13 mouse cellular contexts compared by ENCODE assay signal in genomic region chr2:164429881-164430615, GRCm38 (mm10). TPM values are rescaled to one million over a fixed set of nuclear protein-coding genes. Genes with fewer than 3 reads are reported as not detected.
DNase-seq lines count a peak whose midpoint lies in the region; ATAC-seq and TF ChIP-seq lines count a peak whose summit lies in the region.
"Had no signal": no experiment of that assay in that cellular context is flagged by ENCODE, and none has a peak within 500 bp of the region (broad histone marks: within the 10 kb centered on the region; RNA-seq: fewer than 3 reads in every experiment).

No protein-coding gene starts in this region.

- peaks cover 66% of the 10 kb centered on the region for H3K4me1 ChIP-seq in kidney, embryonic 15.5 days
- H3K4me1 ChIP-seq in E14TG2a.4 (replicated peaks; ENCODE audit: low read depth, low read length) = peaks cover 96% of the 10 kb centered on the region
- peaks cover 70% of the 10 kb centered on the region for H3K4me1 ChIP-seq in embryonic facial prominence, embryonic 10.5 days
- peaks cover 48% of the 10 kb centered on the region for H3K4me1 ChIP-seq in limb, embryonic 13.5 days
- H3K4me1 ChIP-seq in hindbrain, embryonic 14.5 days (replicated peaks; ENCODE audit: control insufficient read depth, insufficient read depth, low read length) = no peaks in the 10 kb centered on the region
- H3K4me1 ChIP-seq in thymus, adult 2 months (replicated peaks; ENCODE audit: control insufficient read depth, insufficient read depth, low read length) = 0 out of 2 replicates have a peak, but pooled peaks cover 2% of the 10 kb centered on the region

- peaks cover 44% of the 10 kb centered on the region for H3K36me3 ChIP-seq in kidney, embryonic 15.5 days
- H3K36me3 ChIP-seq in E14TG2a.4 (ENCODE audit: insufficient read depth, low read length) = peaks cover 33% of the 10 kb centered on the region
- H3K36me3 ChIP-seq in embryonic facial prominence, embryonic 10.5 days (replicated peaks) = peaks cover 22% of the 10 kb centered on the region
- H3K36me3 ChIP-seq in limb, embryonic 13.5 days = peaks cover 43% of the 10 kb centered on the region
- no peaks in the 10 kb centered on the region for H3K36me3 ChIP-seq in hindbrain, embryonic 14.5 days (replicated peaks; ENCODE audit: control insufficient read depth, insufficient read depth)
- no peaks in the 10 kb centered on the region for H3K36me3 ChIP-seq in thymus, adult 2 months (ENCODE audit: control insufficient read depth, insufficient read depth, low read length)

- WGBS in kidney, embryonic 15.5 days = 53% methylated on average over 15 of the region's 15 CpGs
- 45% methylated on average over 15 of the region's 15 CpGs for WGBS in embryonic facial prominence, embryonic 10.5 days
- 47% methylated on average over 15 of the region's 15 CpGs for WGBS in limb, embryonic 13.5 days
- WGBS in hindbrain, embryonic 14.5 days = 48% methylated on average over 15 of the region's 15 CpGs
- WGBS in thymus, adult 2 months = 87% methylated on average over 15 of the region's 15 CpGs

- no peak for TF ChIP-seq CTCF in E14TG2a.4 (conservative IDR thresholded peaks at IDR 0.05; ENCODE audit: low read length)
- no peak for TF ChIP-seq CTCF in thymus, adult 2 months (IDR thresholded peaks at IDR 0.05; ENCODE audit: borderline replicate concordance, control insufficient read depth, extremely low read depth, insufficient read depth, low read length, poor library complexity)

- DNase-seq in kidney, adult 11 months = no peak
- no peak for DNase-seq in embryonic facial prominence, embryonic 10.5 days (ENCODE audit: low spot score)
- no peak for DNase-seq in hindbrain, embryonic 14.5 days (ENCODE audit: low spot score)
- no peak for DNase-seq in thymus, adult 2 months
- DNase-seq: adrenal gland, adult 8-10 months; cerebellum, postnatal 25 days; gastrocnemius, postnatal 36 days; left cerebral cortex, postnatal 4 days had no signal

- no peak for ATAC-seq in kidney, embryonic 15.5 days (replicated peaks; ENCODE audit: low FRiP score)
- no peak for ATAC-seq in limb, embryonic 13.5 days (ENCODE audit: low FRiP score, low read depth)
- ATAC-seq in hindbrain, embryonic 14.5 days (ENCODE audit: low FRiP score) = no peak
- no peak for ATAC-seq in activated CD4-positive, CD25-positive, alpha-beta regulatory T cell, adult 4 months
- ATAC-seq: forebrain, embryonic 16.5 days had no signal

- H3K27ac ChIP-seq in kidney, embryonic 15.5 days = peak overlapping the region; percentile 68
- H3K27ac ChIP-seq in embryonic facial prominence, embryonic 10.5 days (replicated peaks) = peak overlapping the region; percentile 51; the same call in 1 of the 2 replicates
- peak overlapping the region; percentile 15; the same call in 1 of the 2 replicates for H3K27ac ChIP-seq in limb, embryonic 13.5 days
- H3K27ac ChIP-seq in hindbrain, embryonic 14.5 days = no peak overlapping the region
- no peak overlapping the region for H3K27ac ChIP-seq in thymus, adult 2 months (ENCODE audit: control insufficient read depth, insufficient read depth, low read length)

- no peaks in the 10 kb centered on the region for H3K27me3 ChIP-seq in kidney, embryonic 15.5 days
- H3K27me3 ChIP-seq in E14TG2a.4 (ENCODE audit: insufficient read depth, low read length) = peaks cover 80% of the 10 kb centered on the region
- H3K27me3 ChIP-seq in embryonic facial prominence, embryonic 10.5 days (replicated peaks; ENCODE audit: low read depth, poor library complexity, severe bottlenecking) = peaks cover 57% of the 10 kb centered on the region
- H3K27me3 ChIP-seq in limb, embryonic 13.5 days = 0 out of 2 replicates have a peak, but pooled peaks cover 10% of the 10 kb centered on the region
- no peaks in the 10 kb centered on the region for H3K27me3 ChIP-seq in hindbrain, embryonic 14.5 days (ENCODE audit: control insufficient read depth, insufficient read depth, low read length)
- no peaks in the 10 kb centered on the region for H3K27me3 ChIP-seq in thymus, adult 2 months (ENCODE audit: control insufficient read depth, insufficient read depth, low read length)

- TF ChIP-seq POLR2A in thymus, adult 2 months (IDR thresholded peaks at IDR 0.05; ENCODE audit: control insufficient read depth, extremely low read depth, insufficient read depth, low read length, poor library complexity) = no peak

- H3K4me3 ChIP-seq in kidney, embryonic 15.5 days (replicated peaks) = no peak overlapping the region
- peak overlapping the region; percentile 53 for H3K4me3 ChIP-seq in E14TG2a.4 (replicated peaks; ENCODE audit: low read length)
- H3K4me3 ChIP-seq in embryonic facial prominence, embryonic 10.5 days = no peak overlapping the region
- H3K4me3 ChIP-seq in limb, embryonic 13.5 days = no peak overlapping the region
- no peak overlapping the region for H3K4me3 ChIP-seq in hindbrain, embryonic 14.5 days (replicated peaks; ENCODE audit: low read length)
- H3K4me3 ChIP-seq in thymus, adult 2 months (ENCODE audit: control insufficient read depth, insufficient read depth, low read length) = no peak overlapping the region

- no peak overlapping the region for H3K9ac ChIP-seq in kidney, embryonic 15.5 days
- H3K9ac ChIP-seq in limb, embryonic 13.5 days = no peak overlapping the region
- no peak overlapping the region for H3K9ac ChIP-seq in hindbrain, embryonic 14.5 days

- no peaks in the 10 kb centered on the region for H3K9me3 ChIP-seq in kidney, embryonic 15.5 days (replicated peaks)
- H3K9me3 ChIP-seq in E14TG2a.4 (ENCODE audit: low read length) = no peaks in the 10 kb centered on the region
- H3K9me3 ChIP-seq in embryonic facial prominence, embryonic 10.5 days = no peaks in the 10 kb centered on the region
- H3K9me3 ChIP-seq in limb, embryonic 13.5 days = no peaks in the 10 kb centered on the region
- H3K9me3 ChIP-seq in hindbrain, embryonic 14.5 days (ENCODE audit: control insufficient read depth, low read length) = no peaks in the 10 kb centered on the region

- 0 out of 2 replicates have a peak overlapping the region, but pooled peaks have one; percentile 34 for H3K4me2 ChIP-seq in kidney, embryonic 15.5 days
- 0 out of 2 replicates have a peak overlapping the region, but pooled peaks have one; percentile 38 for H3K4me2 ChIP-seq in limb, embryonic 13.5 days (replicated peaks)
- no peak overlapping the region for H3K4me2 ChIP-seq in hindbrain, embryonic 14.5 days (replicated peaks)

RNA-seq across cellular contexts. Expression of gene Sdc4, which starts 13.6 kb away (rescaled TPM):
- 149 and 161 TPM in 2 replicates for polyA plus RNA-seq in kidney, embryonic 15.5 days (2015; fragmentation: Nextera tagmentation; extraction: Ambion mirVana)
- 25.5 and 26.0 TPM in 2 replicates for polyA plus RNA-seq in embryonic facial prominence, embryonic 10.5 days (2016; fragmentation: Nextera tagmentation; extraction: Ambion mirVana)
- 61.0 and 63.6 TPM in 2 replicates for polyA plus RNA-seq in limb, embryonic 13.5 days (2015; fragmentation: Nextera tagmentation; extraction: Ambion mirVana)
- 6.8 and 9.3 TPM in 2 replicates for polyA plus RNA-seq in hindbrain, embryonic 14.5 days (2014; fragmentation: Nextera tagmentation; extraction: Ambion mirVana)
- polyA plus RNA-seq in thymus, adult 2 months (2012; rRNA removed) = 18.6 TPM in 2 replicates
- 10 to 100 TPM; 13.8 to 23.7 TPM for polyA plus RNA-seq in activated CD4-positive, CD25-positive, alpha-beta regulatory T cell, adult 4 months (2017; shearing (Covaris generic))

RNA-seq across cellular contexts. Expression of gene Matn4, which starts 25.1 kb away (rescaled TPM):
- polyA plus RNA-seq in kidney, embryonic 15.5 days (2015; fragmentation: Nextera tagmentation; extraction: Ambion mirVana) = 1.1 and 2.4 TPM in 2 replicates
- polyA plus RNA-seq in embryonic facial prominence, embryonic 10.5 days (2016; fragmentation: Nextera tagmentation; extraction: Ambion mirVana) = 0.23 and 0.85 TPM in 2 replicates
- polyA plus RNA-seq in limb, embryonic 13.5 days (2015; fragmentation: Nextera tagmentation; extraction: Ambion mirVana) = 192 and 200 TPM in 2 replicates
- polyA plus RNA-seq in hindbrain, embryonic 14.5 days (2014; fragmentation: Nextera tagmentation; extraction: Ambion mirVana) = 0.44 and 0.75 TPM in 2 replicates
- 0.82 and 0.93 TPM in 2 replicates for polyA plus RNA-seq in thymus, adult 2 months (2012; rRNA removed)
- under 1 TPM in 1 of 2 experiments, not detected in 1; 0.32 TPM for polyA plus RNA-seq in activated CD4-positive, CD25-positive, alpha-beta regulatory T cell, adult 4 months (2017; shearing (Covaris generic))

RNA-seq across cellular contexts. Expression of gene Sys1, which starts 26.7 kb away (rescaled TPM):
- polyA plus RNA-seq in kidney, embryonic 15.5 days (2015; fragmentation: Nextera tagmentation; extraction: Ambion mirVana) = 59.2 and 64.2 TPM in 2 replicates
- polyA plus RNA-seq in embryonic facial prominence, embryonic 10.5 days (2016; fragmentation: Nextera tagmentation; extraction: Ambion mirVana) = 52.5 and 53.1 TPM in 2 replicates
- polyA plus RNA-seq in limb, embryonic 13.5 days (2015; fragmentation: Nextera tagmentation; extraction: Ambion mirVana) = 65.2 and 66.6 TPM in 2 replicates
- 87.1 and 92.6 TPM in 2 replicates for polyA plus RNA-seq in hindbrain, embryonic 14.5 days (2014; fragmentation: Nextera tagmentation; extraction: Ambion mirVana)
- polyA plus RNA-seq in thymus, adult 2 months (2012; rRNA removed) = 183 and 220 TPM in 2 replicates
- polyA plus RNA-seq in activated CD4-positive, CD25-positive, alpha-beta regulatory T cell, adult 4 months (2017; shearing (Covaris generic)) = 10 to 100 TPM; 29.7 to 33.4 TPM

RNA-seq across cellular contexts. Expression of gene Rbpjl, which starts 27.1 kb away (rescaled TPM):
- 0.05 and 0.08 TPM in 2 replicates for polyA plus RNA-seq in kidney, embryonic 15.5 days (2015; fragmentation: Nextera tagmentation; extraction: Ambion mirVana)
- not detected in 2 replicates for polyA plus RNA-seq in embryonic facial prominence, embryonic 10.5 days (2016; fragmentation: Nextera tagmentation; extraction: Ambion mirVana)
- 1.5 and 1.6 TPM in 2 replicates for polyA plus RNA-seq in limb, embryonic 13.5 days (2015; fragmentation: Nextera tagmentation; extraction: Ambion mirVana)
- 0.04 and 0.15 TPM in 2 replicates for polyA plus RNA-seq in hindbrain, embryonic 14.5 days (2014; fragmentation: Nextera tagmentation; extraction: Ambion mirVana)
- 0.24 TPM in 1 of 2 replicates, not detected in the other for polyA plus RNA-seq in thymus, adult 2 months (2012; rRNA removed)
- not detected for polyA plus RNA-seq in activated CD4-positive, CD25-positive, alpha-beta regulatory T cell, adult 4 months (2017; shearing (Covaris generic))

RNA-seq across cellular contexts. Expression of gene Gm20458, which starts 30.7 kb away (rescaled TPM):
- 7.7 and 8.3 TPM in 2 replicates for polyA plus RNA-seq in kidney, embryonic 15.5 days (2015; fragmentation: Nextera tagmentation; extraction: Ambion mirVana)
- polyA plus RNA-seq in embryonic facial prominence, embryonic 10.5 days (2016; fragmentation: Nextera tagmentation; extraction: Ambion mirVana) = 3.1 and 3.2 TPM in 2 replicates
- 5.5 and 7.4 TPM in 2 replicates for polyA plus RNA-seq in limb, embryonic 13.5 days (2015; fragmentation: Nextera tagmentation; extraction: Ambion mirVana)
- 8.6 and 10.0 TPM in 2 replicates for polyA plus RNA-seq in hindbrain, embryonic 14.5 days (2014; fragmentation: Nextera tagmentation; extraction: Ambion mirVana)
- polyA plus RNA-seq in thymus, adult 2 months (2012; rRNA removed) = 27.8 and 35.3 TPM in 2 replicates
- 1 to 10 TPM in 1 of 2 experiments, not detected in 1; 3.7 TPM for polyA plus RNA-seq in activated CD4-positive, CD25-positive, alpha-beta regulatory T cell, adult 4 months (2017; shearing (Covaris generic))

Comparison
In these comparisons a context has a peak if more than half of its experiments do, and no peak if none do; other contexts are left out.
1. H3K27ac ChIP-seq: peak in kidney, embryonic 15.5 days (single experiment), embryonic facial prominence, embryonic 10.5 days (single experiment) and limb, embryonic 13.5 days (single experiment); none in hindbrain, embryonic 14.5 days (single experiment) and thymus, adult 2 months (single experiment).
2. RNA of gene Matn4, which starts 25.1 kb away (polyA plus RNA-seq): 192 to 200 TPM in limb, embryonic 13.5 days; 1.1 to 2.4 TPM in kidney, embryonic 15.5 days, 0.23 to 0.85 TPM in embryonic facial prominence, embryonic 10.5 days, 0.82 to 0.93 TPM in thymus, adult 2 months, 0.44 to 0.75 TPM in hindbrain, embryonic 14.5 days and 0.32 TPM in activated CD4-positive, CD25-positive, alpha-beta regulatory T cell, adult 4 months; every median in the first group is over 10 times any median in the second.